ENCODE assay signal across 9 mouse cellular contexts in the genomic region with DNA sequence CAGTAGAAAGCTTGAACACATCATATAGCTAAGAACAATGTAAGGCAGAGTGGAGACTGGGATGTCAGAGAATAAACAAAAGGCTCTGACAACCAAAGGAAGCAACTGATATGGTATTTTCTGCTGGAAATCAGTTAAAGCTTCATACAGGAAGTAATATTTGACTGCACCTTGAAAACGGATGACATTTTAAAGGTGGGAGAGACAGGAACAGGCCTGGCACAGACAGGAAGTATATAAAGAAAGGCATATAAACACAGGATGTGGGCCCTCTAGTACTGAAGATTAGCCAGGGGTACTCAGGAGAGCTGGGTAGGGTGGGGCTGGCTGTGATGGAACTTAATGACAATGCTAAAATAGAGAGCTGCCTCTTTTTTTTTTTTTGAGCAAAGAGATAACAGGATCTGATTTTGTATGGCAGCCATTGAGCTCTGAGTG. TPM values are rescaled to one million over a fixed set of nuclear protein-coding genes. Genes with fewer than 3 reads are reported as not detected.
A peak's percentile ranks its signal among the peaks of the same experiment; 100 is the strongest.
DNase-seq lines count a peak whose midpoint lies in the region; ATAC-seq and TF ChIP-seq lines count a peak whose summit lies in the region.
"Had no signal": no experiment of that assay in that cellular context is flagged by ENCODE, and none has a peak within 500 bp of the region (broad histone marks: within the 10 kb centered on the region; RNA-seq: fewer than 3 reads in every experiment).

No protein-coding gene starts in this region.

- 42% methylated on average over 1 of the region's 1 CpGs for WGBS in intestine, embryonic 16.5 days
- 39% methylated on average over 1 of the region's 1 CpGs for WGBS in intestine, postnatal 0 days
- 4% methylated on average over 1 of the region's 1 CpGs for WGBS in bone marrow, adult 2 months

- no peak overlapping the region for H3K4me3 ChIP-seq in intestine, embryonic 16.5 days (ENCODE audit: low read length)
- no peak overlapping the region for H3K4me3 ChIP-seq in intestine, postnatal 0 days (ENCODE audit: low read depth, low read length)
- no peak overlapping the region for H3K4me3 ChIP-seq in bone marrow, adult 2 months (replicated peaks; ENCODE audit: control insufficient read depth, low read depth, low read length)

- TF ChIP-seq POLR2A in bone marrow, adult 2 months (IDR thresholded peaks at IDR 0.05; ENCODE audit: borderline replicate concordance, control insufficient read depth, low read depth, low read length) = no peak

- peak; percentile 90 for DNase-seq in CD4-positive helper T cell, adult 2 months (ENCODE audit: low read depth, low spot score)
- DNase-seq in naive thymus-derived CD4-positive, alpha-beta T cell, adult 2 months (ENCODE audit: low read depth) = peak; percentile 86
- no peak for DNase-seq in right cerebral cortex, postnatal 25 days
- no peak for DNase-seq in embryo, embryonic 10 days (ENCODE audit: low spot score)
- DNase-seq in left cerebral cortex, adult 9 months (ENCODE audit: low spot score in 2 of 2) = no peak
- DNase-seq: cerebellum, adult 9-11 months had no signal

- 0 out of 2 replicates have a peak overlapping the region, but pooled peaks have one; percentile 46 for H3K27ac ChIP-seq in intestine, embryonic 16.5 days (ENCODE audit: low read length)
- H3K27ac ChIP-seq in intestine, postnatal 0 days (ENCODE audit: low read depth, low read length) = no peak overlapping the region
- peak overlapping the region; percentile 44; the same call in 1 of the 2 replicates for H3K27ac ChIP-seq in bone marrow, adult 2 months (ENCODE audit: control insufficient read depth, insufficient read depth, low read depth, low read length, poor library complexity)

- peaks cover 17% of the 10 kb centered on the region for H3K4me1 ChIP-seq in intestine, embryonic 16.5 days (ENCODE audit: control insufficient read depth, insufficient read depth, low read length)
- H3K4me1 ChIP-seq in intestine, postnatal 0 days (replicated peaks; ENCODE audit: control insufficient read depth, insufficient read depth, low read length) = no peaks in the 10 kb centered on the region
- H3K4me1 ChIP-seq in bone marrow, adult 2 months (ENCODE audit: control insufficient read depth, insufficient read depth, low read length) = peaks cover 9% of the 10 kb centered on the region

- ATAC-seq in intestine, embryonic 16.5 days = no peak
- no peak for ATAC-seq in intestine, postnatal 0 days

- 0 out of 2 replicates have a peak, but pooled peaks cover 3% of the 10 kb centered on the region for H3K36me3 ChIP-seq in intestine, embryonic 16.5 days (ENCODE audit: control insufficient read depth, insufficient read depth, low read length)
- H3K36me3 ChIP-seq in intestine, postnatal 0 days (ENCODE audit: control insufficient read depth, insufficient read depth) = peaks cover 12% of the 10 kb centered on the region; the same call in 1 of the 2 replicates

- TF ChIP-seq CTCF in intestine, postnatal 0 days (IDR thresholded peaks at IDR 0.05; ENCODE audit: low read depth) = no peak
- no peak for TF ChIP-seq CTCF in bone marrow, adult 2 months (IDR thresholded peaks at IDR 0.05; ENCODE audit: control insufficient read depth, insufficient read depth, low read length)

- H3K9ac ChIP-seq in intestine, embryonic 16.5 days (ENCODE audit: low read depth, low read length) = no peak overlapping the region
- H3K9ac ChIP-seq in intestine, postnatal 0 days (ENCODE audit: low read depth, low read length) = no peak overlapping the region

- H3K9me3 ChIP-seq in intestine, embryonic 16.5 days (ENCODE audit: control insufficient read depth, low read length) = no peaks in the 10 kb centered on the region
- no peaks in the 10 kb centered on the region for H3K9me3 ChIP-seq in intestine, postnatal 0 days (ENCODE audit: control insufficient read depth)

- H3K4me2 ChIP-seq in intestine, embryonic 16.5 days (ENCODE audit: low read depth, low read length) = no peak overlapping the region
- no peak overlapping the region for H3K4me2 ChIP-seq in intestine, postnatal 0 days (replicated peaks; ENCODE audit: low read depth)

- no peaks in the 10 kb centered on the region for H3K27me3 ChIP-seq in intestine, embryonic 16.5 days (replicated peaks; ENCODE audit: control insufficient read depth, insufficient read depth, low read length)
- no peaks in the 10 kb centered on the region for H3K27me3 ChIP-seq in intestine, postnatal 0 days (replicated peaks; ENCODE audit: control insufficient read depth, insufficient read depth, low read length)

RNA-seq across cellular contexts. Expression of gene Apoa1, which starts 52.4 kb away (rescaled TPM):
- 3,214 and 4,275 TPM in 2 replicates for polyA plus RNA-seq in intestine, embryonic 16.5 days (2015; fragmentation: Nextera tagmentation; extraction: Ambion mirVana)
- polyA plus RNA-seq in intestine, postnatal 0 days (2015; fragmentation: Nextera tagmentation; extraction: Ambion mirVana) = 28,401 and 28,927 TPM in 2 replicates
- 18.0 and 44.4 TPM in 2 replicates for polyA plus RNA-seq in bone marrow, adult 2 months (2011; ENCODE audit: insufficient read depth, insufficient read length, low replicate concordance, missing spikeins)

RNA-seq across cellular contexts. Expression of gene Apoc3, which starts 59.5 kb away (rescaled TPM):
- 590 and 929 TPM in 2 replicates for polyA plus RNA-seq in intestine, embryonic 16.5 days (2015; fragmentation: Nextera tagmentation; extraction: Ambion mirVana)
- 8,073 and 8,903 TPM in 2 replicates for polyA plus RNA-seq in intestine, postnatal 0 days (2015; fragmentation: Nextera tagmentation; extraction: Ambion mirVana)
- 15.5 and 47.2 TPM in 2 replicates for polyA plus RNA-seq in bone marrow, adult 2 months (2011; ENCODE audit: insufficient read depth, insufficient read length, low replicate concordance, missing spikeins)

Comparison
In these comparisons a context has a peak if more than half of its experiments do, and no peak if none do; other contexts are left out.
1. DNase-seq: peak in CD4-positive helper T cell, adult 2 months (single experiment) and naive thymus-derived CD4-positive, alpha-beta T cell, adult 2 months (single experiment); none in right cerebral cortex, postnatal 25 days (single experiment), embryo, embryonic 10 days (single experiment) and left cerebral cortex, adult 9 months (0 of 2).
2. RNA of gene Apoa1, which starts 52.4 kb away (polyA plus RNA-seq): 28,401 to 28,927 TPM in intestine, postnatal 0 days and 3,214 to 4,275 TPM in intestine, embryonic 16.5 days; 18.0 to 44.4 TPM in bone marrow, adult 2 months; every median in the first group is over 10 times any median in the second.